In the genomic region with DNA sequence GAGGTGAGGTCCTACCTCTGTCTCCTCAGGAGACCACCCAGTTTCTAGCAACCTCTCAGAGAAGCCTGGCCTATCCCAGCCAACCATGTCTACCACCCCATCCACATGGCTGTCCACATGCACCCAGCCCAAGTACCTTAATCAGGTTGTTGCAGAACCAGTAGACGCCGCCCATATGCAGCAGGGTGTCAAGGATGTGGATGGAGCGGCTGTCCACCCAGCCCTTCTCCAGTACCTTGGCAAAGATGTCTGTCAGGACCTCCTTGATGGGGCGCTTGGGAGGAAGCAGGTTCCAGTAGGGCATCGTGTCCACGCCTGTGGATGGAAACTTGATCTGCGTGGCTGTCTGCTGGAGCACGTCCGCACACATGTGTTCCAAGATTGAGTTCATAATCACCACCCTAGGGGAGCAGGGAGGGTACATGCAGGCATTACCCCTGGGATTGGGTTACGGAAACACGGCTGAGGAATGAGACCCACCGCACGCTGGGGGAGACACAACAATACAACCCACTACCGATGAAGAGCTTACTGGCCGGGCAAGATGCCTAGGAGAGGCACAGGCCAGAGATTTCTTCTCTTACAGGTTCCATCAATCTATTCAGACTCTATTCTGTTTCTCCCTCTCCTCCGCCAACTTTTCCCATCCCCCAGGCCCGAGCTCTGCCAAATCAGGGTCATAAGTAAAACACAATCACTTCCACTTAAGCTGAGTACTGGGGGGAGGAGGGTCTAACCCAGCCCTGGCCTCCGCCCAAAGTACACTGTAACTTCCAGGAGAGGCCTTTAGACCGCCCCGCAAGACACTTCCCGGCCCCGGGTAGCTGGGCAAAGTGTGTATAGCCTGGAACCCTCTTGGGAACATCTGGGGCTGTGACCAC, we compare ENCODE assay signal across 10 mouse cellular contexts. TPM values are rescaled to one million over a fixed set of nuclear protein-coding genes. Genes with fewer than 3 reads are reported as not detected.
DNase-seq lines count a peak whose midpoint lies in the region; ATAC-seq and TF ChIP-seq lines count a peak whose summit lies in the region.
"Had no signal": no experiment of that assay in that cellular context is flagged by ENCODE, and none has a peak within 500 bp of the region (broad histone marks: within the 10 kb centered on the region; RNA-seq: fewer than 3 reads in every experiment).

No protein-coding gene starts in this region.

- no peak overlapping the region for H3K4me2 ChIP-seq in heart, embryonic 11.5 days
- H3K4me2 ChIP-seq in lung, postnatal 0 days (replicated peaks; ENCODE audit: low read depth, low read length): peak overlapping the region; percentile 30
- no peak overlapping the region for H3K4me2 ChIP-seq in midbrain, embryonic 11.5 days
- H3K4me2 ChIP-seq: forebrain, embryonic 15.5 days had no signal

- H3K4me1 ChIP-seq in heart, embryonic 11.5 days (ENCODE audit: control insufficient read depth, insufficient read depth, low read length): peaks cover 13% of the 10 kb centered on the region
- H3K4me1 ChIP-seq in brown adipose tissue, adult 24 weeks (ENCODE audit: control insufficient read depth, insufficient read depth, insufficient read length, low read length): peaks cover 18% of the 10 kb centered on the region
- peaks cover 21% of the 10 kb centered on the region for H3K4me1 ChIP-seq in kidney, adult 2 months (ENCODE audit: control insufficient read depth, insufficient read depth, low read length)
- peaks cover 18% of the 10 kb centered on the region for H3K4me1 ChIP-seq in lung, postnatal 0 days (ENCODE audit: insufficient read depth, low read depth, low read length)
- H3K4me1 ChIP-seq in midbrain, embryonic 11.5 days (ENCODE audit: control insufficient read depth, insufficient read depth, low read length): no peaks in the 10 kb centered on the region

- no peaks in the 10 kb centered on the region for H3K27me3 ChIP-seq in heart, embryonic 11.5 days (ENCODE audit: control insufficient read depth, insufficient read depth, low read length)
- H3K27me3 ChIP-seq in kidney, adult 2 months (replicated peaks; ENCODE audit: control insufficient read depth, insufficient read depth, low read length): no peaks in the 10 kb centered on the region
- no peaks in the 10 kb centered on the region for H3K27me3 ChIP-seq in lung, postnatal 0 days (replicated peaks; ENCODE audit: insufficient read depth, low read length)
- no peaks in the 10 kb centered on the region for H3K27me3 ChIP-seq in midbrain, embryonic 11.5 days (ENCODE audit: control insufficient read depth, insufficient read depth, low read length)
- H3K27me3 ChIP-seq: forebrain, embryonic 15.5 days had no signal

- no peak overlapping the region for H3K27ac ChIP-seq in heart, embryonic 11.5 days (ENCODE audit: low read depth, low read length)
- peak overlapping the region; percentile 51; the same call in 1 of the 2 replicates for H3K27ac ChIP-seq in brown adipose tissue, adult 24 weeks (replicated peaks; ENCODE audit: low read depth, low read length)
- no peak overlapping the region for H3K27ac ChIP-seq in kidney, adult 2 months (ENCODE audit: insufficient read depth, low read depth, low read length)
- H3K27ac ChIP-seq in lung, postnatal 0 days (ENCODE audit: low read length): peak overlapping the region; percentile 89
- no peak overlapping the region for H3K27ac ChIP-seq in midbrain, embryonic 11.5 days (ENCODE audit: low read depth, low read length)
- H3K27ac ChIP-seq: forebrain, embryonic 15.5 days had no signal

- H3K9ac ChIP-seq in heart, embryonic 11.5 days (ENCODE audit: low read depth, low read length): no peak overlapping the region
- H3K9ac ChIP-seq in lung, postnatal 0 days (replicated peaks; ENCODE audit: low read depth): no peak overlapping the region
- no peak overlapping the region for H3K9ac ChIP-seq in midbrain, embryonic 11.5 days (ENCODE audit: low read length)
- H3K9ac ChIP-seq: forebrain, embryonic 15.5 days had no signal

- H3K4me3 ChIP-seq in heart, embryonic 11.5 days (ENCODE audit: low read depth, low read length): no peak overlapping the region
- no peak overlapping the region for H3K4me3 ChIP-seq in brown adipose tissue, adult 24 weeks (ENCODE audit: insufficient read depth, low read depth, low read length)
- H3K4me3 ChIP-seq in kidney, adult 2 months (ENCODE audit: insufficient read depth, low read depth, low read length): no peak overlapping the region
- no peak overlapping the region for H3K4me3 ChIP-seq in lung, postnatal 0 days (ENCODE audit: low read depth, low read length)
- H3K4me3 ChIP-seq in midbrain, embryonic 11.5 days (ENCODE audit: low read depth, low read length): no peak overlapping the region
- H3K4me3 ChIP-seq: forebrain, embryonic 15.5 days had no signal

- TF ChIP-seq CTCF in kidney, adult 2 months (conservative IDR thresholded peaks at IDR 0.05; ENCODE audit: insufficient read depth, insufficient read length, low read depth, low read length): no peak
- TF ChIP-seq CTCF in lung, postnatal 0 days (IDR thresholded peaks at IDR 0.05): no peak

- TF ChIP-seq POLR2A in kidney, adult 2 months (IDR thresholded peaks at IDR 0.05; ENCODE audit: low read depth, low read length): no peak

- no peaks in the 10 kb centered on the region for H3K9me3 ChIP-seq in heart, embryonic 11.5 days (replicated peaks; ENCODE audit: control insufficient read depth, low read length)
- no peaks in the 10 kb centered on the region for H3K9me3 ChIP-seq in lung, postnatal 0 days (ENCODE audit: low read length)
- H3K9me3 ChIP-seq in midbrain, embryonic 11.5 days (ENCODE audit: control insufficient read depth, low read length): no peaks in the 10 kb centered on the region
- H3K9me3 ChIP-seq: forebrain, embryonic 15.5 days had no signal

- 87% methylated on average over 22 of the region's 22 CpGs for WGBS in heart, embryonic 11.5 days (ENCODE audit: insufficient replicate concordance)
- 57% methylated on average over 22 of the region's 22 CpGs for WGBS in kidney, adult 2 months
- 45% methylated on average over 22 of the region's 22 CpGs for WGBS in lung, postnatal 0 days
- 91% methylated on average over 22 of the region's 22 CpGs for WGBS in midbrain, embryonic 11.5 days

- peak; percentile 37; the same call in 1 of the 2 replicates for TF ChIP-seq EP300 in lung, postnatal 0 days (IDR thresholded peaks at IDR 0.05)

- peaks cover 28% of the 10 kb centered on the region for H3K36me3 ChIP-seq in heart, embryonic 11.5 days (ENCODE audit: control insufficient read depth, insufficient read depth, low read length)
- no peaks in the 10 kb centered on the region; the same call in 1 of the 2 replicates for H3K36me3 ChIP-seq in kidney, adult 2 months (ENCODE audit: control insufficient read depth, insufficient read depth, low read length)
- H3K36me3 ChIP-seq in lung, postnatal 0 days (ENCODE audit: insufficient read depth, low read length): no peaks in the 10 kb centered on the region
- H3K36me3 ChIP-seq in midbrain, embryonic 11.5 days (ENCODE audit: control insufficient read depth, insufficient read depth, low read length): peaks cover 28% of the 10 kb centered on the region

- no peak for ATAC-seq in heart, embryonic 11.5 days (replicated peaks; ENCODE audit: insufficient number of reproducible peaks, low FRiP score, low TSS enrichment)
- peak; percentile 66 for ATAC-seq in lung, postnatal 0 days
- ATAC-seq in midbrain, embryonic 11.5 days (ENCODE audit: low FRiP score): no peak
- ATAC-seq: forebrain, embryonic 15.5 days had no signal

- peak; percentile 98 for DNase-seq in heart, adult 11 months
- peak; percentile 70 for DNase-seq in kidney, adult 2 months
- peak; percentile 83 for DNase-seq in lung, postnatal 0 days (ENCODE audit: low spot score)
- no peak for DNase-seq in cerebellum, adult 9-10 months
- DNase-seq in right cerebral cortex, postnatal 10 days (ENCODE audit: low spot score in 2 of 2): no peak
- no peak for DNase-seq in midbrain, embryonic 11.5 days (ENCODE audit: low spot score, missing footprints)
- DNase-seq: adrenal gland, postnatal 10 days had no signal

RNA-seq across cellular contexts. Expression of a gene that starts 6.6 kb away (rescaled TPM):
- polyA plus RNA-seq in heart, embryonic 11.5 days (2014; fragmentation: Nextera tagmentation; extraction: Ambion mirVana): not detected in 2 replicates
- not detected in 2 replicates for polyA plus RNA-seq in brown adipose tissue, adult 24 weeks (2012; ENCODE audit: insufficient read depth, insufficient read length, missing spikeins)
- polyA plus RNA-seq in kidney, adult 2 months (2012; rRNA removed): not detected in 2 replicates
- polyA plus RNA-seq in lung, postnatal 0 days (2015; fragmentation: Nextera tagmentation; extraction: Ambion mirVana): 0.19 TPM in 1 of 2 replicates, not detected in the other
- not detected in 2 replicates for polyA plus RNA-seq in midbrain, embryonic 11.5 days (2014; fragmentation: Nextera tagmentation; extraction: Ambion mirVana)
- polyA plus RNA-seq: forebrain, embryonic 15.5 days had no signal

RNA-seq across cellular contexts. Expression of a gene that starts 21.6 kb away (rescaled TPM):
- 31.6 and 42.1 TPM in 2 replicates for polyA plus RNA-seq in heart, embryonic 11.5 days (2014; fragmentation: Nextera tagmentation; extraction: Ambion mirVana)
- 18.4 and 24.7 TPM in 2 replicates for polyA plus RNA-seq in brown adipose tissue, adult 24 weeks (2012; ENCODE audit: insufficient read depth, insufficient read length, missing spikeins)
- 45.3 and 54.1 TPM in 2 replicates for polyA plus RNA-seq in kidney, adult 2 months (2012; rRNA removed)
- polyA plus RNA-seq in lung, postnatal 0 days (2015; fragmentation: Nextera tagmentation; extraction: Ambion mirVana): 19.9 and 20.6 TPM in 2 replicates
- 66.1 and 67.1 TPM in 2 replicates for polyA plus RNA-seq in midbrain, embryonic 11.5 days (2014; fragmentation: Nextera tagmentation; extraction: Ambion mirVana)

RNA-seq across cellular contexts. Expression of a gene that starts 25.3 kb away (rescaled TPM):
- 122 and 131 TPM in 2 replicates for polyA plus RNA-seq in heart, embryonic 11.5 days (2014; fragmentation: Nextera tagmentation; extraction: Ambion mirVana)
- 73.1 and 84.4 TPM in 2 replicates for polyA plus RNA-seq in brown adipose tissue, adult 24 weeks (2012; ENCODE audit: insufficient read depth, insufficient read length, missing spikeins)
- polyA plus RNA-seq in kidney, adult 2 months (2012; rRNA removed): 307 and 331 TPM in 2 replicates
- 105 and 107 TPM in 2 replicates for polyA plus RNA-seq in lung, postnatal 0 days (2015; fragmentation: Nextera tagmentation; extraction: Ambion mirVana)
- 142 and 155 TPM in 2 replicates for polyA plus RNA-seq in midbrain, embryonic 11.5 days (2014; fragmentation: Nextera tagmentation; extraction: Ambion mirVana)

RNA-seq across cellular contexts. Expression of a gene that starts 32.8 kb away (rescaled TPM):
- polyA plus RNA-seq in heart, embryonic 11.5 days (2014; fragmentation: Nextera tagmentation; extraction: Ambion mirVana): 32.2 and 35.7 TPM in 2 replicates
- 64.4 and 82.3 TPM in 2 replicates for polyA plus RNA-seq in brown adipose tissue, adult 24 weeks (2012; ENCODE audit: insufficient read depth, insufficient read length, missing spikeins)
- 92.7 and 97.2 TPM in 2 replicates for polyA plus RNA-seq in kidney, adult 2 months (2012; rRNA removed)
- 38.1 and 40.5 TPM in 2 replicates for polyA plus RNA-seq in lung, postnatal 0 days (2015; fragmentation: Nextera tagmentation; extraction: Ambion mirVana)
- polyA plus RNA-seq in midbrain, embryonic 11.5 days (2014; fragmentation: Nextera tagmentation; extraction: Ambion mirVana): 21.9 and 23.7 TPM in 2 replicates

RNA-seq across cellular contexts. Expression of a gene that starts 43.5 kb away (rescaled TPM):
- not detected in 2 replicates for polyA plus RNA-seq in heart, embryonic 11.5 days (2014; fragmentation: Nextera tagmentation; extraction: Ambion mirVana)
- not detected in 2 replicates for polyA plus RNA-seq in brown adipose tissue, adult 24 weeks (2012; ENCODE audit: insufficient read depth, insufficient read length, missing spikeins)
- polyA plus RNA-seq in kidney, adult 2 months (2012; rRNA removed): not detected in 2 replicates
- polyA plus RNA-seq in lung, postnatal 0 days (2015; fragmentation: Nextera tagmentation; extraction: Ambion mirVana): not detected in 2 replicates
- not detected in 2 replicates for polyA plus RNA-seq in midbrain, embryonic 11.5 days (2014; fragmentation: Nextera tagmentation; extraction: Ambion mirVana)
- polyA plus RNA-seq: forebrain, embryonic 15.5 days had no signal

Comparison
In these comparisons a context has a peak if more than half of its experiments do, and no peak if none do; other contexts are left out.
1. DNase-seq: peak in heart, adult 11 months (single experiment), kidney, adult 2 months (single experiment) and lung, postnatal 0 days (single experiment); none in cerebellum, adult 9-10 months (single experiment), right cerebral cortex, postnatal 10 days (0 of 2) and midbrain, embryonic 11.5 days (single experiment).
2. H3K27ac ChIP-seq: peak in brown adipose tissue, adult 24 weeks (single experiment) and lung, postnatal 0 days (single experiment); none in heart, embryonic 11.5 days (single experiment), kidney, adult 2 months (single experiment) and midbrain, embryonic 11.5 days (single experiment).